Comparison of ENCODE assay signal across 41 mouse cellular contexts in the genomic region with DNA sequence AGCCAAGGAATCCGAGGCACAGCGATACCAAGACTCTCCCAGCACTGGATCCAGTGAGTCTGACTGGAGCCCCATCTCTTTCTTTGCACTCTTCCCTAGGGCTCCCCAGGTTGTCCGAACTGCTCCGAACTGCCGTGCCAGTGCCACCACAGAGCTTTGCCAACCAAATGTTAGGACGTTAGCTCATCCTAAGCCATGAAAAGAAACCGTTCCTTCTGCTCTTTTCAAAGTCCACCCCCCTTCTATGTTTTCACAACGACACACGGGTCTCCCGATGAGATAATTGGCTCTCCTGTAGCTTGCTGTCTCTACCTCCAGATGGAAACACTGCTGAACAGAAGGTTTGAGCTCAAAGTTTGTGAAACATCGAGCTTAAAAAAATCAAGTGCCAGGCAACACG. TPM values are rescaled to one million over a fixed set of nuclear protein-coding genes. Genes with fewer than 3 reads are reported as not detected.
A peak's percentile ranks its signal among the peaks of the same experiment; 100 is the strongest.
DNase-seq lines count a peak whose midpoint lies in the region; ATAC-seq and TF ChIP-seq lines count a peak whose summit lies in the region.
"Had no signal": no experiment of that assay in that cellular context is flagged by ENCODE, and none has a peak within 500 bp of the region (broad histone marks: within the 10 kb centered on the region; RNA-seq: fewer than 3 reads in every experiment).

No protein-coding gene starts in this region.

- no peak overlapping the region for H3K9ac ChIP-seq in forebrain, embryonic 14.5 days (ENCODE audit: low read length)
- no peak overlapping the region for H3K9ac ChIP-seq in forebrain, embryonic 11.5 days (ENCODE audit: low read length)
- no peak overlapping the region for H3K9ac ChIP-seq in forebrain, postnatal 0 days
- H3K9ac ChIP-seq: embryonic facial prominence, embryonic 13.5 days; kidney, embryonic 15.5 days; liver, embryonic 12.5 days; liver, postnatal 0 days; midbrain, embryonic 12.5 days; neural tube, embryonic 12.5 days had no signal

- peak; percentile 62; the same call in 1 of the 2 replicates for ATAC-seq in forebrain, embryonic 14.5 days
- ATAC-seq in forebrain, embryonic 11.5 days (replicated peaks; ENCODE audit: low FRiP score): no peak
- ATAC-seq in forebrain, postnatal 0 days: peak; percentile 84
- ATAC-seq: hindbrain, embryonic 16.5 days; liver, embryonic 12.5 days; liver, postnatal 0 days; Patski had no signal

- TF ChIP-seq CTCF in forebrain, postnatal 0 days (IDR thresholded peaks at IDR 0.05; ENCODE audit: low read depth): no peak

- WGBS in forebrain, embryonic 14.5 days: 75% methylated on average over 12 of the region's 12 CpGs
- 94% methylated on average over 12 of the region's 12 CpGs for WGBS in forebrain, embryonic 11.5 days
- WGBS in forebrain, postnatal 0 days: 58% methylated on average over 12 of the region's 12 CpGs

- no peaks in the 10 kb centered on the region for H3K36me3 ChIP-seq in forebrain, embryonic 14.5 days (ENCODE audit: control insufficient read depth, insufficient read depth, low read length)
- no peaks in the 10 kb centered on the region for H3K36me3 ChIP-seq in forebrain, embryonic 11.5 days (ENCODE audit: control insufficient read depth, insufficient read depth, low read length)
- no peaks in the 10 kb centered on the region for H3K36me3 ChIP-seq in forebrain, postnatal 0 days (ENCODE audit: insufficient read depth)
- H3K36me3 ChIP-seq: embryonic facial prominence, embryonic 13.5 days; kidney, embryonic 15.5 days; liver, embryonic 12.5 days; midbrain, embryonic 12.5 days; neural tube, embryonic 12.5 days had no signal

- no peak overlapping the region for H3K4me2 ChIP-seq in forebrain, embryonic 14.5 days (ENCODE audit: low read length)
- H3K4me2 ChIP-seq in forebrain, embryonic 11.5 days (ENCODE audit: low read depth, low read length, severe bottlenecking): no peak overlapping the region
- H3K4me2 ChIP-seq in forebrain, postnatal 0 days (ENCODE audit: low read depth): no peak overlapping the region
- H3K4me2 ChIP-seq: embryonic facial prominence, embryonic 13.5 days; kidney, embryonic 15.5 days; liver, embryonic 12.5 days; midbrain, embryonic 12.5 days; neural tube, embryonic 12.5 days had no signal

- H3K4me3 ChIP-seq in forebrain, embryonic 14.5 days (ENCODE audit: low read depth, low read length): no peak overlapping the region
- no peak overlapping the region for H3K4me3 ChIP-seq in forebrain, embryonic 11.5 days (ENCODE audit: low read depth, low read length)
- no peak overlapping the region for H3K4me3 ChIP-seq in forebrain, postnatal 0 days (ENCODE audit: low read depth, low read length)
- H3K4me3 ChIP-seq: embryonic facial prominence, embryonic 13.5 days; kidney, embryonic 15.5 days; liver, embryonic 12.5 days; megakaryocyte, embryonic 14.5 days; midbrain, embryonic 12.5 days; myocyte; neural tube, embryonic 12.5 days had no signal

- H3K4me1 ChIP-seq in forebrain, embryonic 14.5 days (ENCODE audit: control insufficient read depth, insufficient read depth, low read length): no peaks in the 10 kb centered on the region
- H3K4me1 ChIP-seq in forebrain, embryonic 11.5 days (replicated peaks; ENCODE audit: control insufficient read depth, insufficient read depth, low read length): no peaks in the 10 kb centered on the region; the same call in 1 of the 2 replicates
- H3K4me1 ChIP-seq in forebrain, postnatal 0 days (ENCODE audit: insufficient read depth): peaks cover 3% of the 10 kb centered on the region; the same call in 1 of the 2 replicates
- H3K4me1 ChIP-seq: embryonic facial prominence, embryonic 13.5 days; liver, embryonic 12.5 days; midbrain, embryonic 12.5 days; neural tube, embryonic 12.5 days had no signal

- H3K27ac ChIP-seq in forebrain, embryonic 14.5 days (ENCODE audit: low read depth, low read length): no peak overlapping the region
- no peak overlapping the region for H3K27ac ChIP-seq in forebrain, embryonic 11.5 days (ENCODE audit: low read depth, low read length)
- H3K27ac ChIP-seq in forebrain, postnatal 0 days (ENCODE audit: low read depth, low read length): no peak overlapping the region
- H3K27ac ChIP-seq: embryonic facial prominence, embryonic 13.5 days; kidney, embryonic 15.5 days; liver, embryonic 12.5 days; midbrain, embryonic 12.5 days; neural tube, embryonic 12.5 days had no signal

- peak; percentile 70 for DNase-seq in forebrain, embryonic 14.5 days (ENCODE audit: low spot score)
- DNase-seq in forebrain, embryonic 11.5 days (ENCODE audit: low spot score): no peak
- DNase-seq in layer of hippocampus, adult 18-20 months (ENCODE audit: low spot score in 2 of 2): peak; percentile 57 to 76
- no peak for DNase-seq in layer of hippocampus, postnatal 25 days (ENCODE audit: extremely low spot score in 1 of 2, low spot score in 1 of 2)
- peak; percentile 67 for DNase-seq in forebrain, postnatal 0 days
- DNase-seq in layer of hippocampus, postnatal 14 days (ENCODE audit: low spot score in 2 of 2): peak; percentile 17 to 76
- DNase-seq in kidney, postnatal 14 days: no peak
- DNase-seq in heart, postnatal 4 days: no peak
- DNase-seq: adrenal gland, postnatal 10 days; cerebellum, adult 11-12 months; cerebellum, adult 9-11 months; heart, postnatal 14 days; kidney, adult 18-20 months; kidney, postnatal 4 days; left cerebral cortex, postnatal 4 days; liver, postnatal 0 days; lung, postnatal 4 days; right cerebral cortex, postnatal 14 days; thymus, adult 18-20 months; thymus, postnatal 25 days had no signal

- H3K27me3 ChIP-seq in forebrain, embryonic 14.5 days (replicated peaks; ENCODE audit: control insufficient read depth, insufficient read depth, low read length): no peaks in the 10 kb centered on the region
- H3K27me3 ChIP-seq in forebrain, embryonic 11.5 days (ENCODE audit: control insufficient read depth, insufficient read depth, low read length): no peaks in the 10 kb centered on the region
- H3K27me3 ChIP-seq in forebrain, postnatal 0 days (ENCODE audit: insufficient read depth, low read length): no peaks in the 10 kb centered on the region
- H3K27me3 ChIP-seq: kidney, embryonic 15.5 days; neural tube, embryonic 12.5 days; Patski had no signal

- no peaks in the 10 kb centered on the region for H3K9me3 ChIP-seq in forebrain, embryonic 14.5 days (replicated peaks; ENCODE audit: control insufficient read depth, low read length)
- H3K9me3 ChIP-seq in forebrain, embryonic 11.5 days (ENCODE audit: control insufficient read depth, low read length): no peaks in the 10 kb centered on the region
- no peaks in the 10 kb centered on the region for H3K9me3 ChIP-seq in forebrain, postnatal 0 days (ENCODE audit: low read length)
- H3K9me3 ChIP-seq: embryonic facial prominence, embryonic 13.5 days; kidney, embryonic 15.5 days; liver, embryonic 12.5 days; neural tube, embryonic 12.5 days had no signal

RNA-seq across cellular contexts. Expression of gene Ppef2, which starts 15.3 kb away (rescaled TPM):
- 0.25 and 0.36 TPM in 2 replicates for polyA plus RNA-seq in forebrain, embryonic 14.5 days (2014; fragmentation: Nextera tagmentation; extraction: Ambion mirVana)
- not detected in 2 replicates for polyA plus RNA-seq in forebrain, embryonic 11.5 days (2014; fragmentation: Nextera tagmentation; extraction: Ambion mirVana)
- under 1 TPM; 0.58 to 0.62 TPM for total RNA-seq in layer of hippocampus, adult 18-20 months (2021)
- under 1 TPM in 1 of 2 experiments, not detected in 1; 0.79 TPM for total RNA-seq in layer of hippocampus, postnatal 25 days (2021)
- 0.08 and 0.24 TPM in 2 replicates for total RNA-seq in forebrain, postnatal 0 days (2014; rRNA removed)
- 0.31 and 0.44 TPM in 2 replicates for polyA plus RNA-seq in forebrain, postnatal 0 days (2015; fragmentation: Nextera tagmentation; extraction: Ambion mirVana)
- under 1 TPM; 0.39 to 0.55 TPM for total RNA-seq in layer of hippocampus, postnatal 14 days (2021)
- total RNA-seq in heart, postnatal 4 days (2021): not detected
- total RNA-seq: common myeloid progenitor, adult 5-6 weeks; heart, adult 8-10 months; heart, postnatal 14 days had no signal
- polyA plus RNA-seq: heart, embryonic 14.5 days; hindbrain, embryonic 11.5 days; liver, embryonic 12.5 days; liver, postnatal 0 days had no signal

RNA-seq across cellular contexts. Expression of gene U90926, which starts 25.6 kb away (rescaled TPM):
- polyA plus RNA-seq in forebrain, embryonic 14.5 days (2014; fragmentation: Nextera tagmentation; extraction: Ambion mirVana): not detected in 2 replicates
- not detected in 2 replicates for polyA plus RNA-seq in forebrain, embryonic 11.5 days (2014; fragmentation: Nextera tagmentation; extraction: Ambion mirVana)
- not detected for total RNA-seq in layer of hippocampus, adult 18-20 months (2021)
- not detected for total RNA-seq in layer of hippocampus, postnatal 25 days (2021)
- not detected in 2 replicates for total RNA-seq in forebrain, postnatal 0 days (2014; rRNA removed)
- polyA plus RNA-seq in forebrain, postnatal 0 days (2015; fragmentation: Nextera tagmentation; extraction: Ambion mirVana): not detected in 2 replicates
- not detected for total RNA-seq in layer of hippocampus, postnatal 14 days (2021)
- total RNA-seq in heart, postnatal 4 days (2021): not detected
- total RNA-seq: common myeloid progenitor, adult 5-6 weeks; gastrocnemius, adult 8-10 months; gastrocnemius, postnatal 4 days; heart, adult 8-10 months; heart, postnatal 14 days; left cerebral cortex, postnatal 4 days; MEL; midbrain, postnatal 0 days had no signal
- polyA plus RNA-seq: embryonic facial prominence, embryonic 13.5 days; heart, embryonic 14.5 days; hindbrain, embryonic 11.5 days; hindbrain, embryonic 16.5 days; intestine, embryonic 14.5 days; kidney, embryonic 15.5 days; limb, embryonic 14.5 days; liver, embryonic 12.5 days; liver, postnatal 0 days; lung, embryonic 16.5 days; midbrain, embryonic 12.5 days; midbrain, postnatal 0 days; myocyte; neural tube, embryonic 12.5 days; stomach, embryonic 16.5 days had no signal

RNA-seq across cellular contexts. Expression of gene Naaa, which starts 37.2 kb away (rescaled TPM):
- 8.8 and 10.0 TPM in 2 replicates for polyA plus RNA-seq in forebrain, embryonic 14.5 days (2014; fragmentation: Nextera tagmentation; extraction: Ambion mirVana)
- polyA plus RNA-seq in forebrain, embryonic 11.5 days (2014; fragmentation: Nextera tagmentation; extraction: Ambion mirVana): 3.6 and 4.0 TPM in 2 replicates
- total RNA-seq in layer of hippocampus, adult 18-20 months (2021): 10 to 100 TPM; 50.4 to 52.2 TPM
- total RNA-seq in layer of hippocampus, postnatal 25 days (2021): 10 to 100 TPM; 46.4 to 48.1 TPM
- 22.5 and 33.1 TPM in 2 replicates for total RNA-seq in forebrain, postnatal 0 days (2014; rRNA removed)
- 15.4 and 23.6 TPM in 2 replicates for polyA plus RNA-seq in forebrain, postnatal 0 days (2015; fragmentation: Nextera tagmentation; extraction: Ambion mirVana)
- total RNA-seq in layer of hippocampus, postnatal 14 days (2021): 10 to 100 TPM; 35.4 to 36.8 TPM
- total RNA-seq in heart, postnatal 4 days (2021): 10 to 100 TPM in 1 of 2 experiments, 1 to 10 TPM in 1; 9.9 to 11.3 TPM

Comparison
In these comparisons a context has a peak if more than half of its experiments do, and no peak if none do; other contexts are left out.
1. DNase-seq: peak in forebrain, embryonic 14.5 days (single experiment), layer of hippocampus, adult 18-20 months (2 of 2), forebrain, postnatal 0 days (single experiment) and layer of hippocampus, postnatal 14 days (2 of 2); none in forebrain, embryonic 11.5 days (single experiment), layer of hippocampus, postnatal 25 days (0 of 2), kidney, postnatal 14 days (single experiment) and heart, postnatal 4 days (single experiment).